Mouse (Mus musculus): ENCODE measurements at regions not wholly inside any gene's neighbourhood (a gene's known extent, or its start where the extent isn't known, plus 50 kb on each side); places are given as distances from the start of the nearest gene placed in this dataset.

DNA sequence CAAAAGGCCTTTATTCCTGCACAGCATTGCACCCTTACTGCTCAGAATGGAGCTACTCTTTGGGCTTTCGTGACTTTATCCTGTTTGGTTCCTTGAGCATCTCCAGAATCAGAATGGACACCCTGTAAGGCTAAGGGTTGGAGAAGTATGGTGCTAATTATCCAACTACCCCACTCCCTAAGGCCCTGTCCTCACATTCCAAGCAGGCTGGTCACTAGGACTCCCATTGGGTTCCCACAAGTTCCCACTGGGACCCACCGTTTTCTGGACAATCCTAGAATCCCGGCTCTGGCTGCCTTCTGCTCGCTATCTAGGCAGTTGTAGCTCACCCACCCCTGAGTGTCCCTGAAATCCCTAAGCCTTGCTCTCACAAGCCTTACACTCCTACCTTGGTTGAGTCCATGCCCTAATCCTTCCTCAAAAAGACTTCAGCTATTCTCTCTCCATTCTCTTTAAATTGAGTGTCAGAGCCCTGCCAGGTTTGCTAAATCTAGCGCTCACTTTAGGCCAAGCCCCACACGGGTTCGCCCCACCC is 146.1 kb downstream of the Efcab1 start:
- no peak for DNase-seq (ENCODE audit: low read depth, low spot score)

DNA sequence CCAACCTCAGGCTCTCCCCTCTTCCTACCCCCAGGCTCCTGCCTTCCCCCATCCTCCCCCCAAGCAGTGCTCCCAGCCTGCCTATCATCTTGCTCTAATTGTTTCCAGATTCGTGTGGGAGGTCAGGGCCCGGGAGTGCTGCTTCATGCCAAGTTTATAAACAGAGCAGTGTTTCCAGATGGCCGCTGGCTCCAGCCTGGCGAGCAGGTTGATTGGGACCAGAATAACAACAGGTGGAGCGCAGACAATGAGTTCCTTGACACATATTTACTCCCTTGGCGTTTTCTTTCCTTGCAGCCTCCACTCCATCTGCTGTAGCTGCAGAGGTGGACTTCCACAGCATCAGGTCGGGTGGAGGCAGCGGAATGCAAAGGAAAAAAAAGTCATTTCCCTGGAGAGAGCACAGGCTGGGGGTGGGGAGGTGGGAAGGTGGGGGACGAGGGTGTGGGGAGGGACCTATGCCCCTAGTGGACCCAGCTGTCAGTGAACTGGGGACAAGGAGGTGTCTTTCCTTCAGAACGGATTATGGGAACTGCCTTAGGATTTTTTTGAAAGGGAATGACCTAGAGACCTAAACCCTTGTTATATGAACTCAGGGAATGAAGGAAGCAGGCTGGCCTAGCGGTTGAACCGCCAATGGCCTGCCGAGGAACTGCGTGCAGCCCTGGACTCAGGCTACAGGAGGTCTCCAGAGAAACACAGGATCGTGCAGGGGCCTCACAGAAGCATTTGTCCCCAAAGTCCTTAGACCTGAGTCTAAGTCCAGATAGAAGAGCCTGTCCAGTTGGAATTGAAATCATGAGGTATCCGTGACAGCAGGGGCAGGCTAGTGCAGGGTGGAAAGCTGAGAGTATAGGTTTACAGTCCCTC is 146.8 kb downstream of the Efcab1 start:
- DNase-seq (ENCODE audit: low read depth, low spot score): peak; percentile 19

DNA sequence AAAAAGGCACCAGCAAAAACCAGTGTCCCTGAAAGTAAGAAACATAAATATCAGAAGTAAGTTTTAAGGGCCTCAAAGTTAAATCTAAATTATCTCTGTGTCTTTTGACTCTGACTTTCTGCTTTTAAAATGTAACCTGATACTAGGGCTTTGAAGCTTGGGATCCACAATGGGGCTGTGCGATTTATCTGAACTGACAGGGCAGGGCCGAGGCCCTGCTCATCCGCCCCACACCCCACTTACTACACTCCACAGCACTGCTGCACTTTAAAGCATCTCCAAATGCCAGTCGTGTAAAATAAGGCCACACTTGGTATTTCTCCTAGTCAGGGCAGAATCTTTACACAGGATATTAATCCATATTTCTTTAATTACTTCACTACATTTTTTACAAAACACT is 147.4 kb downstream of the Efcab1 start:
- DNase-seq (ENCODE audit: low read depth, low spot score): no peak

DNA sequence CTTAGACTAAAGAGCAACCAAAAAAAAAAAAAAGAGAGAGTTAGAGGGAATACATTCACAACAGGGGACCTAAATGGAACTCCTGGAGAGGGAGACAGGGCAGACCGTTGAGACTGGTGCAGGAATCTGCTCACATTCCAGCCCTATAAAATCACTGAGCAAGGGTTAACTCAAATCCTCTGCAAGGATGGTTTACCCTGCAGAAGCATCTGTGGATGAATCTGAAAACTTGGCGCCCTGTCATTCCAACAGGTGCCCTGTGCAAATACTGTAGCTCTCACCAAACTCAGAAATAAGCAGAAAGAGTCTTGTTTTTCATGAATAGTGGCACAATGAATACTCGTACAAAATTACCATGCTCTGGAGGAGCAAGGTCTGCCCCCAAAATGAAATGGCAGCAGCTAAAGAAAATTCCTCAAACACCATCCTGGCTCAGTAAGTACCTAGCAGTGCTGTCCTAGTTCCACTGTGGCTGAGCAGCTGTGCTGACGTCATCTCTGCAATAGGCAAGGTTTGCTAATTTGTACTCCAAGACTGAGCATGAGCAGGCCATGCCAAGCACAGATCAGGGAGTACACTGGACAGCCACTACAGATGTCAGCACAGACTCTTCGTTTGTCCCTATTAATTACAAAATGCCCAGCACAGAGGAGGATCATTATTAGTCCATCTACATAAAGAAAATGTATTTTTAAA is 148.0 kb downstream of the Efcab1 start:
- no peak for DNase-seq (ENCODE audit: low read depth, low spot score)

DNA sequence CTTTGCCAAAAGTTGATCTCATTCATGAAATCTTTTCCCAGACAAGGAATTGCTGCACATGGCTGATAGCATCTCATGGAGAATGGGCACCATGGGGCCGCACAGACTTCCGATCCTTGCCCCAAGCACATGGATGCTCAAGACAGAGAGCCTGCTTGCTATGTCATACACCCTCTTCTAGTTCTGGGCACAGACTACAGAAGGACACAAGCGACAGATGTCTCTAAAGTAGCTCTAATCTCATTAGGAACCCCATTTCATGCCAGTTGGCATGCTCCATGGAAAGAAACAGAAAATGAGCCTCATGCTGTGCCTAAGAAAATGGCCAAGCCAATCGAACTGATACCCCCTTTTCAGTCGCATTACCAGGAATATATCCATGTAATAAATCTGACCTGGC is 149.3 kb downstream of the Efcab1 start:
- DNase-seq (ENCODE audit: low read depth, low spot score): peak; percentile 28

DNA sequence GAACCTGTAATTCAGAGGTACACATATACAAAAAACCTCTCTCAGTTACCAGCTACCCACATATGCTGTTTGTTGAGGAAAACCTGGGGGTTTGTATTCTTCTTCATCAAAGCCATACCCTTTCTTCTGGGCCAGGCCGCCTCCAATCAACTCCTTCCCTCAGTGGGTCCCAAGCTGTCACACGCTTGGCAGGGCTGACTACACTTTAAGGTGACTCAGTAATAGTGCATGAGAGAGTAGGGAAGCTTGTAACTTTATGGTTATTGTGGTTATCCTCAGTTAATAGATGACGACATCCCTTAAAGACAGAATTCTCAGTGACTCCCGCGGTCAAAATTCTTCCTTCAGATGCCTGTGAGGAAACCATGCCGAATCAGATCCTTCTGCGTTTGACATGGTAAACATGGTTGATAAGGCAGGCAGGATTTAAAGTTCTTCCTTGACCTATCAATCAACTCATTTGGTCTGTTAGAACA is 164.1 kb downstream of the Efcab1 start:
- no peak for DNase-seq (ENCODE audit: low read depth, low spot score)

DNA sequence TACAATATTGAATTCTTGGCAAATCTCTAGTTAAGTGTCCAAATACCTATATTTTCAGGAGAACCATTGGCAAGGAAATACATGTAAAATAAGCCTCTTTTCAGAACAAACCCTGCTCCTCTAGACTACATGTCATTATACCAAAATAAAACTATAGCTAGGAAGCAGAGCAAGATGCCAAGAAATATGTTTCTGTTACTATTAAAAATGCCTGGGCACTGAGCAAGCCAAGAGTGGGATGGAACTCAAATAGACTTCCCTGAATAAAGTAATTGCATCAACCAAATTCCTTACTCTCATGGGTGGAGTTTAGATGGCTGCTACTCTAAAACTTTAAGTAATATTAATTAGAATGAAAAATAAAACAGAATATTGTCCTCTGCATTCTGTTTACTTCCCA is 168.0 kb downstream of the Efcab1 start:
- DNase-seq (ENCODE audit: low read depth, low spot score): no peak

DNA sequence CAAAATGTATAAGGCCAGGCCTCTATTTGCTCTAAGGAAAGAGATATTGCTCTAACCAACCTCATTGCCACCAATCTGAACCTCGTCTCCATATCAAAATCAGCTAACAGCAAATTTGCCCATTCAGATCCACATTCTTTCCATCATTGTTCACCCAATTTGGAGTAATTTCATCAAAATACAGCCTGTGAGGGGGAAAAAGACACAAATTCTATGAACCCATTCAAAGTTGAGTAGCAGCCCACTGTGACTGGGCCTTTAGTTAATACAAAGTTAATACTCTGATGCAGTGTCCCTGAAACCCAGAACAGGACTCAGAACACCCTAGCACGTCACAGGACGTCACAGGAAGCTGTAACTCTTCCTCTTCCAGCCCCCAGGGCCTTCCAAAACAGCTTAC is 177.3 kb downstream of the Efcab1 start:
- no peak for DNase-seq (ENCODE audit: low read depth, low spot score)

DNA sequence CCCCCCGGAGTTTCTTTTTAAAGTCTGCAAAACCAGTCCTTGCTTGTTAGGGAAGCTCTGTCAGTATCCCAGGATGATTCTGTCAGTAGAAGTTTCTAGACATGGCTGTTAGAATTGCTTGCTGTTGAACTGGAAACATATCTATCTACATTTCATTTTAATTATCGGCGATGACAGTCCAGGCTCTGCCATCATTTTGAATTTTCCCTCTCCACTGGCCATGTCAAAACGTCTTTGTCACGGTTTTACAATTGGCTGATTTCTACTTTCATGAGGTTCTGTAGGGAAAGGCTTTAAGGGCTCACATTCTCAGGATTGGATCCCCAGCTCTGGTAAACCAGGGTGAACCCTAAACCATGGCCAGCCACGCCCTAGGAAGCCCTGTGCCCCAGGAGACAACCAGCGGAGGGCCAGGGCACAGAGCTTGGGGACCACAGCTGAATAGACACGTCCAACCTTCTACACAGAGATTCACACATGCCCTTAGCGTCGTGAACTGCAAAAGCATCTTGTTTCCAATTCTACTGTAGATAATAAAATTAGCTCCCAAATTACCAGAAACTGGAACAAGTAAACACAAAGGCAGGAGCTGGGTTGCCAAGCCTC is 177.8 kb downstream of the Efcab1 start:
- DNase-seq (ENCODE audit: low read depth, low spot score): no peak

DNA sequence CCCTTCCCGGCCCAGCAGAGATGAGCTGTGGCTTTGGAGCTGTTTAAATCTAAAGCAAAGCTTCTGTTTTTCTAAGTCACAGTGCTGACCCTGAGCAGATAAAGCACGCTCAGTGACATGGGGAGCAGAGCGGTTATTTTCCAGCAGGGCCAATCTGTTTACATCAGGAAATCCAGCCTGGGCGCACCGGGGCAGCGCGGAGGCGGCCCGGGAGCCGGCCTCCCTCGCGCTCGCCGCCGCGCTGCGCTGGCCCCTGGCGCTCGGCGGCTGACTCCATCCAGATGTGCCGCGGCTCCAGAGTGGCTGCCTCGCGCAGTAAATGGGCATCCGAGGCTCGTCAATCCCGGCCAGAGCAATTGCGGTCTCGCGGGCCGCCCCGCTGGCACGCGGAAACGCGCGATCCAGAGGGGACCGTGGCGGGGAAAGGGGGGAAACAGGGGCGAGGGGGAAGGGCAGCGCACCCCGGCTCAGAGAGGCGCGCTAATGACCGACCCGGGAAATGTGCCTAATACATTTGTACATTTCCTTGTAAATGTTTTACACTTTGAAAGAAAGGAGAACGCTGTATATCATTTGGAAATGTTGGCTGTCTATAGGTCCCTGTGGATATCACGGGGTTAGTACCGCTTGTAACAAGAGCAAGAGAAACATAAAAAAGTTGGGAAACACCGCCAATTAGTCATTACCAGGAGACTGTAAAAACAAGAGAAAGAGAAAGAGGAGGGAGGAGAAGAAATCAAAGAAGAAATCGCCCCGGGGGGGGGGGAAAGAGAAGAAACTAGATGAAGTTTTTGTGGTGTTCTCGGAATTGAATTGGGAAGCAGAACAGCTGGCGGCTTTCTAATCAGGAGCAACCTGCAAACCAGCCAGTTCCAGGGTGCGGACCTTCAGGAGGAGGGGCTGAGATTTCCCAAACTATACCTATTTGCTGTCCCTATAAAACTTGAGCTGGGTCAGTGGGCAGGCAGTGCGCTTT is 178.6 kb downstream of the Efcab1 start:
- DNase-seq (ENCODE audit: low read depth, low spot score): peak; percentile 8

DNA sequence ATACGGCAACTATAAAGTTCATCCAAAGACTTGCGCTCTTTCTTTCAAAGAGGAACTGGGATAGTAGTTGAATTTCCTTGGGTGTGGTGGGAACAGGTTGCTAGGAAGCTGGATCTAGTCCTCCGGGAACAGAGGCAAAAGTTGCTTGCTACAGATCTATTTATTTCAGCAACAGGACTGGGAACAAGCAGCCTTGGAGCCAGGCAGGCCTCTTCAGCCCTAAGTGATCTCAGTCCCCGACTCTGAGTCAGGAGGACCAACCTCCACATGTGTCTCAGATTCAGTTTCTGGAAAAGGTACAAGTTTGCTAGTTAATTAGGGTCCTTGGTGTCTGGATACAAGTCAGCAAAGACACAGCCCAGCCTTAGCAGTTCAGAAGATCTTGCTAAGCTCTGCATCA is 180.2 kb downstream of the Efcab1 start:
- no peak for DNase-seq (ENCODE audit: low read depth, low spot score)

DNA sequence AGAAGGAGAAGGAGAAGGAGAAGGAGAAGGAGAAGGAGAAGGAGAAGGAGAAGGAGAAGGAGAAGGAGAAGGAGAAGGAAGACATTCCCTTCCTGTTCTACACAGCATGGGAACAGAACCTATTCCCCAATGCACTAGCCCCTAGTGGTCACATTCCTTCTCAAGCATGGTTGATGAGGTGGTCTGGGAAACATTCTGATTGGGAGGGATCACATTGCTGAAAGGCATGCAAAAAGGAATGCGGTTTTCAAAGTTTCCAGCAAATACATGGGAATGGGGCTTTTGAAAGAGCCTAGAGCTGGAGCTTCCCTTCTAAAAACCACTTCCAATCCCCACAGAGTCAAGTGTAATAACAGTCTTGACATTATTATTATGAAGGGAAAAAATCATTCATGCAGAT is 197.5 kb downstream of the Efcab1 start:
- DNase-seq (ENCODE audit: low read depth, low spot score): no peak

DNA sequence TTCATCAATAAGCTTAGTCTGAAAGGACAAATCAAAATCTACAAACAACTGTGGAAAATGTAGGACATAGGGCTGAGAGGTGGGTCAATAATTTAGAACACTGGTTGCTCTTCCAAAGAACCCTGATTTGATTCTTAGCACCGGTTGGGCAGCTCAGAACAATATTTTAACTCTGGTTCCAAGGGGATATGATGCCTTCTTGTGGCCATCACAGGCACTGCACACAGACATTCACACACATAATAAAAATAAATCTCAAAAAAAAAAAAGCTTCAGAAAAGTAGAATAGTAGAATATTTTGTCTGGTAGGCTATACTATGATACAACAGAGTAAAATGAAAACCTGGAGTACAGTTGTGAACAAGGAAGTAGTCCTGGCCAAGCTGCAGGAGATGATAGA is 200.8 kb downstream of the Efcab1 start:
- DNase-seq (ENCODE audit: low read depth, low spot score): no peak

DNA sequence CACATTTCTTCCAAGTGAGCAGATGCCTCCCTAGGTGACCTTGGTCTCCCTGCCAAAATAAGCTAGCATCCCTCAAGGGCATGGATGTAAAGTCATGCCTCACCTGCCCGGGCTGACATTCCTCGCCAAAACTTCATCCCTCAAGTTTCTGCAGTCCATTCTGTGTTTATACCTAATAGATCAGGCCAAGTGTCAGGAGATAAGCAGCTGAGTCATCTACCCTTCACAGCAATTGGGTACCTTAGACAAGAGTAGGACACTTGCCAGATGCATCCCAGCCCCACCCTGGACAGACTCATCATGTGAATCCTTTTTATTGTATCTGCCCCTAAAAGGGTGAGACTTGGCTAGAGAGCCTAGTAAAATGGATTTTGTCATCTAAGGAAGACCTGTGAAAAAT is 204.1 kb upstream of the Gm21897 start:
- DNase-seq (ENCODE audit: low read depth, low spot score): no peak

DNA sequence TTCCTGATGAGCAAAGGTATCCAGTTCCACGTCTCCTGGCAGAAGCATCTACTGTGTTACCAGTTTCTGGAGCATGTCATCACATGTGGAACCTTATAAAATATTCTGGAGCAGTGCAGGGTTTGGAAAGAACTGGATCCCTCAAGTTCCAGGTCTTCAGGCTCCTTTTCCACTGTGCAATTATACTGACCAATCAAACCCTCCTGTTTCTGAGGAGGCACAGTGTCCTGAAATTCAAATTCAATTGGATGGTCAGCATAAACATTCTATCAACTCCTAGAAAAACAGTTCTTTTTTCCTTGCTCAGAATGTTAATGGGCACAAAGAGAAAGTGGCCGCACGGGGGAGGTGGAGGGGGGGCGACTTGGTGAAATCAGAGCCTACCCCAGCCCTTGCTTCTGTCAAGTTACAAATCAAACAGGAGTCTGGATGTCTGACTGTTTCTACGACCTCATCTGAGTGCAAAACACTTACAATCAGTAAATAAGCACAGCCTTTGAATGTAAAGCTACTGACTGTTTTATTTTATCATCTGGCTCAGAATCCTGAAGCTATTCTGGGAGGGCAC is 203.2 kb upstream of the Gm21897 start:
- no peak for DNase-seq (ENCODE audit: low read depth, low spot score)

DNA sequence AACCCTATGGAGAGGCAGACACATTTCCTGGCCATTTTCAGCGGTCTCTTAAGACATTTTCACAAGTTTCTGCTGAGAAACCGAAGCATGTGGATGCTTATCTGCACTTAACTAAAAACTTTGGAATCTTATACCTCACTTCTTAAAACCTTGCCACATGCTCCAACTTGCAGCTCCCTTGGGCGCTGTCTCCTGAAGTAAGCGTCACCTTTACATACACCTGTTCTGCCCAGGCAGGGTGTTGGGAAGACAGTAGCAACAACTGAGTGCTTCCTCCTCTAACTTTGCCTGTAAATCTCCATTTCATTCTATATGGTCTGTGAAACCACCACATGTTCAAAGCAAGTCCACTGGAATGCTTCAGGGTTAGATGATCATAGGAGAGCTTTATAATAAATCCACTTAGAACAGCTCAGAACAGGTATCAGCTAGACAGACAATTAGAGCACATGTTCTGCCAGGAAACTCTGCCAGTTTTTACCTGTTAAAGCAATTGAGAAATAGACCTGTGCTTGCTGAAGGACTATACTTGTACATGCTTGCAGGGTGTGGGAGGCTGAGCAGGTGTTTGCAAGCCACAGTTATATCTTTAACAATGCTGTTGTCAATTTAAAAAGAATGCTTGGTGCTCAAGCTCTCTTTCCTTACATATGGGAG is 202.6 kb upstream of the Gm21897 start:
- no peak for DNase-seq (ENCODE audit: low read depth, low spot score)

DNA sequence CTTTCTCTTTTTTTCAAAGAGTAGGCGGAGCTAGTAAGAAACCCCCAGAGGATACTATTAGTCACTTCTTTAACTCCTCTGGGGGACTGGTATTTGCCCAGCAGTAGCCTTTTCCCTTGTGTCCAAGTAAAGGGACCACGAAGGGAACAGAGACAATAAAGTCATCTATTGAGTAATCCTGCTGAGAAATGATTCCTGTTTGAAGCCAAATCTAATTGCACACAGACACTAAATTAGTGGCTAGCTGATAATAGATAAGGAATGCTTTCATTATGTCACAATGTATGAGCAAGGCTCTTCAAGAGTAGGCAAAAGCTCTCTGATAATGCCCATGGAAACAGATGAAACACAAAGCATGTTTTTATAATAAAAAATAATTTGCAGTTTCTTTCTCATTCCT is 201.9 kb upstream of the Gm21897 start:
- DNase-seq (ENCODE audit: low read depth, low spot score): no peak

DNA sequence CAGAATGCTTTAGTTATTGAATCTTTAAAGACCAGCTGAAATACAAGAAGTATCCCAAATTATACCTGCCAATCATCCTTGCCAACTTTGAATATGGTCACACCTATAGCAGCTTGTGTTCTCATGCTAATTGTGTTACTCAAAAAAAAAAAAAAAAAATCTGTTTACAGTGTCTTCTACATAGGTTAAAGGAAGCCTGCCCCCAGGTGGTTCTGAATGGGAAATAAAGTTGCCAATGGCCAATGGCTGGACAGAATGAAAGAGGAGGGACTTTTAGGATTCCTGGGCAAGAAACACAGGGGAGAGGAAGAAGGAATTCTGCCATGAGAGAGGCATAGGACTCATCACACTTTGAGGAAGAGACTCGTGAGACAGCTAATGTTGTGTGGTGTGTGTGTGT is 197.5 kb upstream of the Gm21897 start:
- DNase-seq (ENCODE audit: low read depth, low spot score): no peak

DNA sequence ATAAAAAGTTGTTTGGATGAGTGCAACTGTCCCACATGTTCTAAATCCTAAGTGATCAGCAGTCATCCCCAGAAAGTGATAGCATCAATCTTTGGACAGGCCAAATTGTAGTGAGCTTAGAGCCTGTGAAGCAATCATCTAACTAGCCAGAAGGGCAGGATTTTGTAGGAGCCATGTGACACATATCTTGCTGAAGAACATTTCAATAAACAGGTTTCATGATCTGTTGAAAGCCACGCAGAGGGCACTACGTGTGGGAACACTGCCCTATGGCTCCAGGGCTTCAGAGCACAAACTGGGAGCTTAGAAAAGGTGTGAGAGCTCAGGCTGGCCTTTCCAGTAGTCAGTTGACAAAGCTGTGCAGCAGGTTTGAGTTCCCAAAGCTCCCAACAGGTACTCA is 188.3 kb upstream of the Gm21897 start:
- DNase-seq (ENCODE audit: low read depth, low spot score): no peak

DNA sequence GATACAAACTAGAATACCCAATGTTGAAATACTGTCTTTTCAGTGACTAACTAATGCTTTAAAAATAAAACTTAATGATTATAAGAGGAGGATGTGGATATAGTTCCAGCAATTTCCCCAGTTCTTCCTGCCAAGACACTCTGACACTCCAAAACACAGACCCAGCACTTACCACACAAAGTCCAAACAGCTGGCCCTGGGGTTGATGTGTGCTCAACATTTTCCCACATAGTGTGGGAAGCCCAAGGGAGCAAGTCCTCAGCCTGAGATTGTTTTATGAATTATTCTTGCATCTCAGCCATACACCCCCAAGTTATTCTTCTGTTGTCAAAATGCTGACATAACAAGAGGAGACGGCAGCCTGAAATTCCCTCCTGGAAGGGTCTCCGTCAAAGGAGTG is 187.5 kb upstream of the Gm21897 start:
- no peak for DNase-seq (ENCODE audit: low read depth, low spot score)

All from retina, postnatal 7 days (tissue).